Mouse (Mus musculus) brain, adult 10 weeks (tissue): ENCODE results near the gene Pfdn6. TPM values are rescaled to one million over a fixed set of nuclear protein-coding genes. Genes with fewer than 3 reads are reported as not detected.

Experiments
- polyA plus RNA-seq: library from polyadenylated mRNA; stranded (reverse); fragments of 350-450 nt; fragmentation: Illumina TruSeq; extraction: RNeasy Lipid Tissue Mini Kit (QIAGEN cat#74804); gene quantifications from one replicate; pipeline ENCODE4 v1.2.3, GENCODE M21; 2015; ENCODE audit warnings: low read depth, low replicate concordance

The Pfdn6 gene
- polyA plus RNA-seq = 145 TPM

DNA sequence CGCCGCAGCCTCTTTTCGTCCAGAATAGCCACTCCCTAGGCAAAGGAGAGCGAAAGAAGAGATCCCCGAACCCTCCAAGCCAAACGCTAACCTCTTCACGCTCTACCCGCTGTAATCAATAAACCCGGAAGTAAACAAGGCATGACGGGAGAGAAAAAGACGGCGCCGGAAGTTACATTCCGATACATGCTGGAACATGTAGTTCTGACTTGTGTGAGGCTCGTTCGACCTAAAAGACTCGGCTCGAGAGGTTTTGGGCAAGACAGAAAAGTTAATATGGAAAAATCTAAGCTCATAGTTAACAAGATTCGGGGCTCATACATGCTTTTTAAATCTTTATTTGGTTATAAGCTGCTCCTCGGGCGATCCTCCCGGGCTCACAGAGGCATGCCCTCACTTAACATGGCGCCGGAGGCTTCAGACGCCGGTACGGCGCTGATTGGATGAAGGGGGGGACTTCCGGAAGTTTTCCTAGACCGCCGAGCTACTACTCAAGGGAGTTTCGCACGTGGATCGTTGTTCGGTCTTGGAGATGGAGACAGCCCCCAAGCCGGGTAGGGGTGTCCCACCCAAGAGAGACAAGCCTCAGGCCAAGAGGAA is at the start of gene Pfdn6, which contains the start of gene Wdr46:
Pfdn6 (minus strand) TSS at position 138 of the 600 bp plus-strand sequence.
Wdr46 (plus strand) TSS at position 455 of the 600 bp plus-strand sequence.

DNA sequence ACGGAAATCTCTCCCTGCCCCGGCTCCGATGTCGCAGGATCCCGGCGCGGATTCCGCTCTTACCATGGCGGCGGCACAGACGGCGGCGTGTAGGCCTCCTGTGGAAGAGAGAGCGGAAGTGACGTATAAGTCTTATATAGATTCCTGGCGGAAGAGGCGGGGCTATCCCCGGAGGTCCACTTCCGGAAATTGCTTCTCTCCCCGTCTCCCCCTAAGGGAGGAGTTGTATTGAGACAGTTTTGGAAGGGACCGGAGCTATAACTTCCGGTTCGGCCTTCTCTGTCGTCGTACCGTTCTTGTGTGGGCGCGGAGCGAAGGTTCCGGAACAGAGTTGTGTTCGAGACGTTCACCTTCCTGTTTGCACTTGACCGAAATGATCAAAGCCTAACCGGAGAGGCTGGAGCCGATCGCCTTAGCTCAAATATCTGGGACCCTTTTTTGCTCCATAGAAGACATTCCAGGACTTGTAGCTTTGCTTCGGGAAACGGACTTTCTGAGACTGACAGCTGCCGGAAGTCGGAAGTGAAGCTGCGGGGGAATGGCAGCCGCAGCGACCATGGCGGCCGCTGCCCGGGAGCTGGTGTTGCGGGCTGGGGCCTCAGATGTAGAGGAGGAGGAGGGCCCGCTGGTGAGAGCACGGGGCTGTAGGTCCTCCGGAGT is 15.5 kb upstream of the Pfdn6 start, which contains the start of the genes Vps52 and Rps18:
Vps52 (plus strand) TSS at position 258 of the 660 bp plus-strand sequence.
Rps18 (minus strand) TSS at position 447 of the 660 bp plus-strand sequence.

DNA sequence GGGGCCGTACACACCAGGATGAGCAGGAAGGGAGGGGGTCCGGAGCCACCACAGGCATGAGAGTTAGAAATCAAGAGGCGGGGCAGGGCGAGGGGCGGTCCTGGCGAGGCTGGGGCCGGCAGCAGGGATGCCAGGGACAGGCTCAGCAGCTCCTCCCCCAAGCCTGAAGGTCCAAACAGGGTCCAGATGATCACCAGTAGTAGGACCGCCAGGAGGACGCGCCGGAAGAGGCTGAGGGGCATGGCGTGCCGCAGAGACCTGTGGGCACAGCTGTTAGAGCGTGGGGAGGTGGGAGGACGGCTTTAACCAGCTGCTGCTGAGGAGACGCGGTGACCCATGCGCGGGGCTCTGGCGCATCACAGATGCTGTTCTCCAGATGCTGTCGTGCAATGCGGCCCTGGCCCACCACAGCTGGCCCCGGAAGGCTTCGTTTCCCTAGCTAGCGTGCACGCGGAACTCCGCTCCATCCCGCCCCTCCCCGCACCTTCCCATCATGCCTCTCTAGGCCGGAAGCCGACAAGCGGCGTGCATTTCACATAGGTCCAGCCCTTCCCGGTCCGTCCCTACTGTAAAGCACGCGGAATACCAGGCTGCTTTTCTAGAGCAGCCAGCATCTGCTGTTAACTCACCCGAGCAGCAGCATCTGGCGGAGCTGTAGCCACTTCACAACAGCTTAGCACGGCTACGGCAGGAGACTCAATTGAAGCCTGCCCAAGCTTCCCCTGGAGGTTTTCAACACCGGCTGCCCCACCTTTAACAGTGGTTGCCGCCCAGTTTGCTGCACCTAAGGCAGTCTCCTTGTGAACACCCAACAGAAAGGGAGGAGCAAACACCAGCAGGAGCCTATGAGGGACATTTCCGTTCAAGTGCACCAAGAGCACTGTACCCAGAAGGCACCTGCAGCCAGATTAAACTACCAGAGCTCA is 11.1 kb upstream of the Pfdn6 start, which contains the start of gene B3galt4:
B3galt4 (minus strand) TSS at position 468 of the 926 bp plus-strand sequence.

DNA sequence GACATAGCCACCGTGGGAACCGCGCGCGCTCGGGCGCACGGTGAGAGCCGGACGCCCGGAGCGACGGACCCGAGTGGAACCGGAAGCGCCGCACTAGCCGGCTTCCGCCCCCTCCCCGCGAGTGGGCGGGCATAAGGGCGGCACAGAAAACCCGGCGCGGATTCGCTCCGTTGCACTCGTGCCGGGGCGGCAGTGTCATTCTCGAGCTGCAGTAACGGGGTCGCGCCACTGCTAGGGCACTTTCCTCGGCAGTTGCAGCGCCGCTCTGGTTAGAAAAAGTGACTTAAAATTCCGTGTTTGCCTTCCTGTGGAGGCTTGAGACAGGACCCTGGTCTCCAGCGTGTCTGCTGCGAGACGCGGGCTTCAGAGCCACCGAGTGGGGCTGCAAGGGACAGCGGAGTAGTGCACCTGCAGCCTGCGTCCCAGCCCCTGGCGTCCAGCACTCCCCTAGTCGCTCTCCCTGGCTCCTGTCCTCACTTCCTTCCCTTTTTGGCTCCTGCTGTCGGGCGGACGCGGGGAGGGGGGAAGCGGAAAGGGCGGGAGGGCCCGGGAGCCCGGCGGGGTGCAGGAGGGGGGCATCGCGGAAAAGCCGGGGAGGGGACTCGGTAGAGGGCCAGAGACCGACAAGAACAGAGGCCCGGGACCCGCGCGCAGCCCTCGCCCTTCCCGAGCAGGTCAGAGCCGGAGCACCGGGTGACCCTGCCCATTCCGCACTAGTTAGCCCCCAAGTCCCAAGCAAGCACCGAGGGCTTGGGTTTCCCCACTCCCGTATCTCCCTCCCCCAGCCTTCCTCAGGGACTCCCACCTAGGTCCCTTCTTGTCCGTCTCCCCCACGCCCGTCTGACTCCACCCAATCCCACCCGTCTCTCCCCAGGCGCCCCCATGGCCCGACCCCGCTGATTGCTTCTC is 10.5 kb downstream of the Pfdn6 start, which contains the start of gene Rgl2:
Rgl2 (plus strand) TSS at position 173 of the 909 bp plus-strand sequence.

DNA sequence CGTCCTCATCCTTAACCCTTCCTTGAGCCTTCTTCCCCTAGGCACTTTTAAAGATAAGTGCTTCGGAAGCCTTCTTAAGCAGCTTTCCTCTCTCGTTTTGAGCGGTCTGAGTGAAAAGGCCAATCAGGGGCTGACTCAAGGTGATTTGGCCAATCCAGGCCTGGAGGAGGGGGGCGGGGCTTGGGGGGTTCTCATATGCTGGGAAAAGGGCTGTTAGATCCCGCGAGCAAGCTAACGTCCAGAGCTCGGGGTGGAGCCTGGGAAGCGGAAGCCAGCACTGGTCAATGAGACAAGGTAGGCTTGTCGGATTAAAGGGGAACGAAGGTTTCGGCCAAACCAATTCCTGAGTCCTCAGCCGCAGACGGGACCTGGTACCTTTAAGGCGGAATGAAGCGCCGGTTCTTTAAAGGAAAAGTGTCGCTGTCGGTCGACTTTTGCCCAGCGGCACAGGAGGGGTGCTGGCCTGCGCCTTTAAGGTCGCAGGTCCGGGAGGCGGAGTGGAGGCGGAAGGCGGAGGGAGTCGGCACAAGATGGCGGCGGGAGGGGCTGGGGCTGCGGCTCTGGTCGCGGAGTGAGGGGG is 24.4 kb downstream of the Pfdn6 start, which contains the start of the genes Tapbp and Zbtb22:
Tapbp (plus strand) TSS at position 229 of the 580 bp plus-strand sequence.
Zbtb22 (plus strand) TSS at position 234 of the 580 bp plus-strand sequence.

DNA sequence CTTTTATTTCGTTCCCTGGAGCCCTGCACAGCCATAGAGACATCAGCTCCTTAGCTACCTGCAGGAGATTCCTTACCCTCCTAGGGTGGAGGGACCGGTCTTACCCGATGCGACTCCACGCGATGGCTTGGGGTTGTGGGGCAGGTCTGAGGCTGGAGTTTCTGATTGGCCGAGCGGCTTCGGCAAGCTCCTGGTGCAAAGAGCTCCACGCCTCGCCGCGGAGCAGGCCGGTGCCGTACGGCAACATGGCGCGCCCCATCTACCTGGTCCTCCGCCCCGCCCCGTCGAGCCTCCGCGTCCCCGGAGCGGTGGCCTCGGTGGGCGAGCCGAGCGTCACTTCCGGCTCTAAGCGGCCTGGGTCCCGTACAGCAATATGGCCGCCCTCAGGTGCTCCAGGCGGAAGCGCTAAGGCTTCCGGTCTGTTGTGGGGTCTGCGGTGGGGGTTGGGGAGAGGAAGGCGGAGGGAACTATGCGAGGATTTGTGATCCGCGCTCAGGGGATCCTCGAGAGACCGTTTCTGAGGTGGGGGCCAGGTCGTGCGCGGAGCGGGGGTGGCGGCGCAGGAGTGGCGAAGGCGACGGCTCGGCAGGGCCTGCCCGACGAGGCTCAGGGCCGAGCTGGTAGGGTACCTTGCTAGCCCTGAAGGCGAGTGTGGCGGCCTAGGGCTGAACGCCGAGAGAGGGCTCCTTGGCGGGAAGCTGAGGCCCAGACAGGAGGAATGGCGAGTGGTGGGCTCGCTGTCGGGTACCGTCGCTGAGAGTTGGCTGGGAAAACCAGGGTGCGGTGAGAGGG is 30.9 kb downstream of the Pfdn6 start, which contains the start of gene Daxx:
Daxx (plus strand) TSS at position 338 of the 792 bp plus-strand sequence.

DNA sequence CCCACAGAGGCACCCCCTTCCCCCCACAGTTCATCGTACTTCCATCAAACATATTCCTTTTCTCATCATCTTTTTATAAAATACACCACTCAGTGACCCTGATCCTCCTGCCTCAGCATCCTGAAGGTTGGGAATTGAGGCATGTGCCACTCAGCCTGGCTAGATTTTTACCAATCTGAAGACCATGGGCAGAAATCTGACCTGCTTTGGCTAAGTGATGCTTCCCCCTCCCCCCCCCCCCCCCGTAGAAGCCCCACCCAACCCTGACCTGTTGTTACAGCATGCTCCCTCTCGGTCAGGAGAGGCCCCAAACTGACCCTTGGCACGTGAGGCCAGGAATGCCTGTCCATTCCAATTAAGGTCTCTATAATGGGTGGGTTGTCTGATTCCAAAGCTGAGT is 35.3 kb downstream of the Pfdn6 start, which contains the start of gene Platr17:
Platr17 (plus strand) TSS at position 301 of the 400 bp plus-strand sequence.

DNA sequence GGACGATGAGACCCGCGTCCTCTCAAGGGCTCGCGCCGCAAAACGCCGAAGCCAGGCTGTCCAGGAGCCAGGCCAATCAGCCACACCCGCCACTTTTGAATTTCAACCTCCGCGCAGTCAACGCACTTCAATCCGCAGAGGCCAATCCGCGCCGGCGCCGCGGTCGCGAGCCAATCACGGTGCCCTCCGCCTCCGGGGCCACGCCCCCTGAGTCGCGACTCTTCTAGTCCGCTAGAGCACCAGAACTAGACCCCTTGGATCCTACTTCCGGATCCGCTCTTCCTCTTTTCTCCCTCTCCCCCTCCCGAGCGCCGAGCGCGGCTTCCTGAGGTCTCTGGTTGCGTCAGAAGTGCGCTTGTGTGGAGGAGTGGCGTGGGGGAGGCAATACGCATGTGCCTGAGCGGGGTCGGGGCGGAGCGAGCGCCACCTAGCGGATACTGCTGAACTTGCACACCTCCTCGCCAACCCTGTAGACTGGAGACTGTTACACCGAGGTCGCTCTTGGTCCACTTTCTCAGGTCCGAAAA is 49.5 kb downstream of the Pfdn6 start, which contains the start of gene Kifc1:
Kifc1 (minus strand) TSS at position 129 of the 527 bp plus-strand sequence.

Other genes with a start within 250 kb of the Pfdn6 start
- gene March2, start 221.7 kb downstream of the Pfdn6 start, polyA plus RNA-seq = 123 TPM
- 275 TPM for gene Rab11b, start 179.8 kb downstream of the Pfdn6 start, polyA plus RNA-seq
- 4.1 TPM for gene Angptl4, start 158.5 kb downstream of the Pfdn6 start, polyA plus RNA-seq
- gene Kank3, start 129.8 kb downstream of the Pfdn6 start, polyA plus RNA-seq = 37.8 TPM
- gene Rps28, start 115.8 kb downstream of the Pfdn6 start, polyA plus RNA-seq = 822 TPM
- 455 TPM for gene Ndufa7, start 115.8 kb downstream of the Pfdn6 start, polyA plus RNA-seq
- 25.9 TPM for gene Cd320, start 97.3 kb downstream of the Pfdn6 start, polyA plus RNA-seq
- gene Gm7029, start 66.5 kb downstream of the Pfdn6 start, polyA plus RNA-seq = not detected
- gene Kifc1, start 49.7 kb downstream of the Pfdn6 start, polyA plus RNA-seq = 1.2 TPM
- 1.1 TPM for gene Platr17, start 35.2 kb downstream of the Pfdn6 start, polyA plus RNA-seq
- 20.5 TPM for gene Daxx, start 30.9 kb downstream of the Pfdn6 start, polyA plus RNA-seq
- 19.5 TPM for gene Tapbp, start 24.4 kb downstream of the Pfdn6 start, polyA plus RNA-seq
- gene Zbtb22, start 24.4 kb downstream of the Pfdn6 start, polyA plus RNA-seq = 25.3 TPM
- gene Rgl2, start 10.8 kb downstream of the Pfdn6 start, polyA plus RNA-seq = 73.9 TPM
- gene Wdr46, start 317 bp upstream of the Pfdn6 start, polyA plus RNA-seq = 10.6 TPM
- gene B3galt4, start 11.1 kb upstream of the Pfdn6 start, polyA plus RNA-seq = 6.7 TPM
- 65.0 TPM for gene Vps52, start 15.5 kb upstream of the Pfdn6 start, polyA plus RNA-seq
- gene Rps18, start 15.7 kb upstream of the Pfdn6 start, polyA plus RNA-seq = 1,085 TPM
- 54.0 TPM for gene H2-K1, start 60.0 kb upstream of the Pfdn6 start, polyA plus RNA-seq
- 43.2 TPM for gene Ring1, start 84.3 kb upstream of the Pfdn6 start, polyA plus RNA-seq
- gene H2-Ke6, start 87.7 kb upstream of the Pfdn6 start, polyA plus RNA-seq = 71.2 TPM
- 90.9 TPM for gene Slc39a7, start 91.3 kb upstream of the Pfdn6 start, polyA plus RNA-seq
- 71.9 TPM for gene Rxrb, start 91.5 kb upstream of the Pfdn6 start, polyA plus RNA-seq
- gene Col11a2, start 99.1 kb upstream of the Pfdn6 start, polyA plus RNA-seq = 8.4 TPM
- gene H2-Oa, start 152.0 kb upstream of the Pfdn6 start, polyA plus RNA-seq = 1.2 TPM
- gene H2-DMa, start 179.2 kb upstream of the Pfdn6 start, polyA plus RNA-seq = 15.6 TPM
- 127 TPM for gene Brd2, start 182.3 kb upstream of the Pfdn6 start, polyA plus RNA-seq
- 0.57 TPM for gene H2-DMb2, start 203.0 kb upstream of the Pfdn6 start, polyA plus RNA-seq
- gene H2-DMb1, start 212.7 kb upstream of the Pfdn6 start, polyA plus RNA-seq = 2.6 TPM
- 2.1 TPM for gene Tap1, start 247.2 kb upstream of the Pfdn6 start, polyA plus RNA-seq
- 3.4 TPM for gene Psmb9, start 247.4 kb upstream of the Pfdn6 start, polyA plus RNA-seq